Mouse (Mus musculus): Measurements from ENCODE around the gene Atg4b. TPM values are rescaled to one million over a fixed set of nuclear protein-coding genes. Genes with fewer than 3 reads are reported as not detected.
"Not testable (repeated sequence)": the region's sequence is repeated elsewhere in the genome, so short reads cannot be mapped to it uniquely, and the experiment has no call there.

Gene Atg4b
- total RNA-seq, 2 experiments from 2014 or later, result 19.9 to 36.5 TPM

DNA sequence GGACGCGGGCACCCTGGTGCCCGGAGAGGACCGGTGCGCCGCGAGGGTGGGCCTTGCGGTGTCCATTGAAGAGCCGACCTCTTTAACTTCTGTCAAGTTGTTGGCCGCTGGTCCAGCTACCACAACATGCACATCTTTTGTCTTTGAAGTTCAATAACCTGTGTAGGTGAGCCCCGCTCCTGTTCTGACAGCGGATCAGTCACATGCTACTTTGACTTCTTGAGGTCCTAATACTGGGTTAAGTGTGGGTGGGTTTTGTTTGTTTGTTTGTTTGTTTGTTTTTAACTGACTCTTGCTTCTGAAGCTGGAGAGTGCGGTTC lies 4.0 kb downstream of the Atg4b start:
- no peak for ATAC-seq (ENCODE audit: poor library complexity, severe bottlenecking)

DNA sequence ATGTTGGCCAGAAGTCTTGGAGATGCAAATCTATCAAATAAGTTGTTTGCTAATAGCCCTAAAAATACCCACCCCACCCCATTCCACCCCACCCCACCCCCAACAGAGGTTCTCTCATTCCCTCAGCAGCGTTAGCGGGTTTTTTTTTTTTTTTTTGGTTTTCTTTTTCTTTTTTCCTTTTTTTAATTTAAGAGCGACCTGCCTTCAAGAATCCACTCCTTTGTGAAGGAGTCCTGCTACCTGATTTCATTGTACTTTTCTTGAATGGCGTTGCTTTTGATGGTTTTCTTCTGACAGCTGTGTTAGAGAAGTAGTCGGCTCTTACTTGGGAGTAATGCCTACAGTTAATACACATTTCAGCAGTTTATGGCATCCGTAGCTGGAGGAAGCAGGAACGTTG lies 4.3 kb downstream of the Atg4b start:
- no peak for ATAC-seq (ENCODE audit: poor library complexity, severe bottlenecking)

DNA sequence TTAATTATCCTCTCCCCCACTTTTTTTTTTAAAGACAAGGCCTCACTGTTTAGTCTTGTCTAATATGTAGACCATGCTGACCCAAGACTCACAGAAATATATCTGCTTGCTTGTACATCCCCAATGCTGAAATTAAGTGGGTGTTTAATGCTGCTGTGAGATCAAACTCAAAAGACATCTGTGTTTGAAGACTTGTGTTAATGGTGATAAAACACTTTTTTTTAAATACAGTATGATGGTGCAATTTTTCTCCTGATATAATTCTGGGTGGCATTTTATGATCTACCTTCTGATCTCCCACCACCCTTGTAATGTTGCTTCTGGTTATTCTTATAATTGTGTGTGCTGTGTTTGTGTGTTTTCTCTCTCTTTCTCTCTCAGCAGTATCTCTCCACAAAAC lies 4.9 kb downstream of the Atg4b start:
- ATAC-seq (ENCODE audit: poor library complexity, severe bottlenecking), result no peak

DNA sequence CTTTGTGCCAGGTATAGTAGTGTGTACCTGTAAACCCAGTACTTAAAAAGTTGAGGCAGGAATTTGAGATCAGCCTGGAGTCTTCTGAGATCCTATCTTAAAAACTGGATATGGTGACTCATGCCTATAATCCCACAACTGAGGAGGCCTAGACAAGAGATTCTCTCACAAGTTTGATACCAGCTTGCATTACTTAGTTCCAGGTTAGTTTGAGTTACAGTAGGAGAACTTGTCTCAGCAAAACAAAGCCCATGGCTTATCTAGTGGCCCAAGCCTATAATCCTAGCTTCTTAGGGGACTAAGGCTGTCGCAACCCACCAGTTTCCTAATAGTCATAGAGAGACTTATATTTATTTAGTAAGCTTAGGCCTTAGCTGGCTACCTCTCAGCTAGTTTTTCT lies 8.8 kb downstream of the Atg4b start:
- ATAC-seq (ENCODE audit: poor library complexity, severe bottlenecking), result no peak

DNA sequence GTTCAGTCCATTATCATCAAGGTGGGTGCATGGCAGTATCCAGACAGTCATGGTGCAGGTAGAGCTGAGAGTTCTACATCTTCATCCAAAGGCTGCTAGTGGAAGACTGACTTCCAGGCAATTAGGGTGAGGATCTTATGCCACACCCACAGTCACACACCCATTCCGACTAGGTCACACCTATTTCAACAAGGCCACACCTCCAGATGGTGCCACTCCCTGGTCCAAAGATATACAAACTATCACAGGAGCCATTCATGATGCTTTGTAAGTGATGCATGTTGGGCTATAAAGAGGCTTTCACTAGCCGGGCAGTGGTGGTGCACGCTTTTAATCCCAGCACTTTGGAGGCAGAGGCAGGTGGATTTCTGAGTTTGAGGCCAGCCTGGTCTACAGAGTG lies 12.2 kb downstream of the Atg4b start:
- not testable (repeated sequence) for ATAC-seq (ENCODE audit: poor library complexity, severe bottlenecking)

DNA sequence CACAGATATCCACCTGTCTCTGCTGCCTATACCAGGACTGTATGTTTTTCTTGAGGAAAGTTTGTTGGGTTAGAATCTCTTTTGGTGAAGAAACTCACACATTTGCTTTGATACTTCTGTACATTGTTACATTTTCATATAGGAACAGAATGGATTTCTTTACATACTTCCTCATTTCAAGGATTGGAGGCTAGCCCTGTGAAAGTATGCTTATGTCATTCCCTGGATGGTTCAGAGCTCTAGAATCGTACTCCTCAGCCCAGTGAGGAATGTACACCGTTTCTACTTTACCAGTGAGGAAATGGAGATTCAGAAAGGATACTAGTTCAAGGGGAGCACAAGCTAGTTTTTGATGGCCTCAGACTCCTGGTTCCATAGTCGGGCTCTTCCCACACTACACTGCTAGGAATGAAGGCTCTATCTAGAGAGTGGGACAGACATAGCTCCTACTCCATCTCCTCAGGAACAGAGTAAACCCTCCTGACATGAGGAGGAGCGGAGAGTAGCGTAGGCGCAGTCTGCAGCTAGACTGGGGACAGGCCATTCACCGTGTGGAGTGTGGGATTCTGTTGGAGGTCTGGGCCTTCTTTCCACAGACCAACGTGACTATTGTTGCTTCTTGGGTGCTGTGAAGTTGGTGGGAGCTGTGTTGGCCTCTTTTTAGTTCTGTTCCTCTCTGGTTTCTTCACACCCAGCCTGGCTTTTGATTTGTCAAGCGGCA lies 13.7 kb downstream of the Atg4b start:
- ATAC-seq (ENCODE audit: poor library complexity, severe bottlenecking), result peak; percentile 70

DNA sequence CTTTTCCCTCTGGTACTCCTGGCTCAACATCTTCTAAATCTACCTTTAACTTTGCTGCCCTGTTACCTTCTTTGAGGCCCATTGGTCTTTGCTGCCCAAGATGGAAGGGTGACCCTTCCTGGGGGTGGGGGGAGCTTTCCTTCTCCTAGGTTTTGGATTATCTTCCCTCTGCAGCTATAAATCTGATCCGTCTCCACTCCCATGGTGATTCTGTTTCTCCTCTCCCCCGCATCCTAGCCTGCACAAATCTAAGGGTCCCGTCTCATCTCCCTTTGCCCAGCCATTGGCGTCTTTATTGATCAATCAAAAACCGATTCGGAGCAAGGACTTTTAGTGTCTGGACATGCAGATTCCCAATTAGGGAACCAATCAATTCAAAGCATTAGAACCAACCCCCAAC lies 16.3 kb downstream of the Atg4b start:
- no peak for ATAC-seq (ENCODE audit: poor library complexity, severe bottlenecking)

DNA sequence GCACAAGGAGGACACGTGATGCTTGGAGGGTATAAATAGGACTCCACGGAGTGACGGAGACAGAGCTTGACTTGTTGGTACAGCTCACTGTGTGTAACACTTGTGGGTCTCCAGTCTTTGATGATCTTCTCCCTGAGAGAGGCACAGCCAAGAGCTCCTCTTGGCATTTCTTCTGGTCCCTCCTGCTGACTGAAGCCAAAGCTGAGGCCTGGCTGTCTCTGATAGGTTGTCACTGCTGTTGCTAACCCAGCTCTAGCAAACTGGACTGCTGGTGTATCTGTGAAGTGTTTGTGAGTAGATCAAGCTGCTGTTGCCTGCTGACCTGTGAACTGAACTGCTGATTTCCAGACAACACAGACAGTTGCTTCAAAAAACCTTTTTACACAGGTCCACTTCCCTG lies 18.6 kb downstream of the Atg4b start:
- ATAC-seq (ENCODE audit: poor library complexity, severe bottlenecking), result no peak

DNA sequence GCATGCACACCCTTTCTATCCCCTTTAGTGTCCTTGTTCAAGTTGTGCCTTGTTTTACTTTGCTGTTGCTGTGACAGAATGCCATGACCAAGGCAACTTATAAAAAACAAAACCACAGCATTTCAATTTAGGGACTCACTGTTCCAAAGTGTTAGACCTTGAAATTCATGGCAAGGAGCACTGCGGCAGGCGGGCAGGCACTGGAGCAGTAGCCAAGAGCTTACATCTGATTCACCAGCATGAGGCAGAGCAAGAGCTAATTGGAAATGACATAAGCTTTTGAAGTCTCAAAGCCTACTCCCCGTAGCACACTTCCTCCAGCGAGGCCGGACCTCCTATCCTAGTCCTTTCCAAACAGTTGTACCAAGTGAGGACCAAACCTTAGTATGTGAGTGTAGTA lies 25.4 kb downstream of the Atg4b start:
- ATAC-seq (ENCODE audit: poor library complexity, severe bottlenecking), result no peak

DNA sequence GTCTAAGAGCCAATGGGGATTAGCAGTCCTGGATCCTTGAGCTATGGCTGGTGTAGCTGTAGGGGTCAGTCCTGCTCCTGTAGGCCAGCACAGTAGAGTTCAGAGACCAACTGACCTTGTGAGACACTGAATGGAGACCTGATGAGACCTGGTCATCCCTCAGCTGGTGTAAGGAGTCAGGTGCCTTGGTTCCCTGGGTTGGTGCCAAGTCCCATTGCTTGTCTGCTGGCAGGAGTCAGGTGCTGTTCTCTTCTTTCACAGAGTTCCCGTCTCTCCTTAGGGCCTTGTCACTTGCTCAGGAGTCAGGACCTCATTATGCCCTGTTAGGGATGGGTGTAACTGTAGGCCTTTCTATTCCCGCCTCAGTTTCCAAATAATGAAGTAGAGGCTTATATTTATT lies 35.6 kb downstream of the Atg4b start:
- ATAC-seq (ENCODE audit: poor library complexity, severe bottlenecking), result no peak

DNA sequence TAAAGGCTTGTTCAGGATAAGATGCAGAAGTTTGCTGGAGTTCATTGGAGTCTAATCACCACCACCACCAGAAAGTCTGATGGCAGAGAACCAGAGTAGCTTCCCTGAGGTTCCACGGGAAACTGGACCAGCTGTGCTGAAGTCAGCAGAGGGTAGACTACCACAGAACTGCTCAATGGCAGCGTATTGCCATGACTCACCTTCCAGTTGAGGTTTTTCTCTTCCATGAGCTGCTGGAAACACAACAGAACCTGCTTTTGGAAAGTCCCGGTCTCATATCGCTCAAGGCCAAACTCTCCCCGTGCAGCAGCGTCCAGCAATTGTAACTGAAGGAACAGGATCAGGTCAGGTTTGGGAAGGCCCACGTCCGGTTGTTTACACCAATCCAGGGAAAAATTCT lies 43.2 kb downstream of the Atg4b start:
- no peak for ATAC-seq (ENCODE audit: poor library complexity, severe bottlenecking)

DNA sequence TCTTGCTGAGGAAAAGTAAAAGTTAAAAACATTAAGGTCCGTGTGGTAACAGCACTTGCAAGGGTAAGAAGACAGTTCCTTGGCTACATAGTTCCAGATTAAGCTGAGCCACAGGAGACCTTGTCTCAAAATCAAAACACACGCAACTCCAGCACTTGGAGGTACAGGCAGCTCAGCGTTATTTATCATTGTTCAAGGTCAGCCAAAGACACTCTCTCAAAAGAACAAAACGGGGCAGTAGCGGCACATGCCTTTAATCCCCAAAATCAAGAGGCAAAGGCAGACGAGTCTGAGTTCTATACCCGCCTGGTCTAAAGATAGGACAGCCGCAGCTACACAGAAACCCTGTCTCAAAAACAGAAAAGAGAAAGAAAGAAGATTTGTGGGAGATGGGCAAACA lies 44.6 kb downstream of the Atg4b start:
- no peak for ATAC-seq (ENCODE audit: poor library complexity, severe bottlenecking)

DNA sequence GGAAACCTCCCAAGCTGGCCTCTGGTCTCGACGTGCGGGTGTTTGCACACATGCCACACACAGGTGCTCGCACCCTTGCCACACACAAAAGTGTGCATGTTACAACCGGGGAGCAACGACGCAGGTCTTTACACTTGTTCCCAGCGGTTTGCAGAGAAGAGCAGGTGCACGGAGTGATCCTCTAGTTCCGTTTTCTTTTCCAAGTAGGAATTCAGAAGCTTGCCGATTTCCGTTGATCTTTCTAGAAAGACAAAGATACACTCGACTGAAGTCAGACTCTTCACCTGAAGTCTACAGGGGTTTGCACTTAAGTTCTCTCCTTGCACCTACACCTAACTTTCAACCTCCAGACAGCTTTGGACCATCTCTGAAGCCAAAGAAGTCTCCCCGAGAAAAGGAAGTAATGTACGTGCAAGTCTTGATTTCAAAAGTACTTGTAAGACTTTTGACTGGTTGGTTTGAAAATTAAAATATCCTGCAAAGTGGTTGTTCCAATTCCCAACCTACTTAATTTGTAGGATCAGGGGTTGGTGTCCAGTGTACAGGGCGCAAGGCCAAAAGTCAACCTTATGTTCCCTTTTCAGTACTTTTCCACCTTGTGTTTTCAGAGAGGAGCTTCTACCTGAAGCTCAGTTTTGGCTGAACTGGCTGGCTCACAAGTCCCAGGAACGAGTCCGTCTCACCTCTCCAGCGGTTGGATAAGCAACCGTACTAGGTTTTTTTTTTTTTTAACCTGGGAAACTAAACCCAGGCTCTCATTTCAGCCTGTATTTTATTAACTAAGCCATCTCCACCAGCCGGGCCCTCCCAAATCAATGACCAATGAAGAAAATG lies 49.6 kb downstream of the Atg4b start:
- ATAC-seq (ENCODE audit: poor library complexity, severe bottlenecking), result no peak

DNA sequence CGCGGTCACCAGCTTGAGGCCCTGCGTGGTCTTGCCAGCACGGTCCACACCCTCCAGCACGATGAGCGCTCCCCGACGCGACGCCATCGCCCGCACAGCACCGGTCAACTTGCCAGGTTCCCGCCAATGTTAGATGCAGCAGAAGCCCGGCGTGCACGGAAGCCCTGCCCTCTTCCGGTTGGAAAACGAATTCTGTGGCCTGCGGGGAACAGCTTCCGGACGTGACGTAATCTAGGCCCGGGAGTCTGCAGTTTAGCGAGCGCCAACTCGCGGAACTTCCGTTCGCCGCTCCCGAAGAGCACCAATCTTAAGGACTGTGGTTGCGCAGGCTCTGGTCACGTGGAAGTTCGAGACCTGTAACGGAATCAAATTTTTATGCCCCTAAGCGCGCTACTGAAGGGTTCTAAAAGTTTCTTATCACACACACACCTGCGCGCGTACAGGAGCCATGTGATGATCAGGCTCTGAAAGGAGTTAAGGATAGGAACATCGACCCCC lies 50.5 kb downstream of the Atg4b start, which contains the start of gene Dtymk:
Dtymk (minus strand) TSS at position 194 of the 498 bp plus-strand sequence.
- ATAC-seq (ENCODE audit: poor library complexity, severe bottlenecking), result peak; percentile 68

DNA sequence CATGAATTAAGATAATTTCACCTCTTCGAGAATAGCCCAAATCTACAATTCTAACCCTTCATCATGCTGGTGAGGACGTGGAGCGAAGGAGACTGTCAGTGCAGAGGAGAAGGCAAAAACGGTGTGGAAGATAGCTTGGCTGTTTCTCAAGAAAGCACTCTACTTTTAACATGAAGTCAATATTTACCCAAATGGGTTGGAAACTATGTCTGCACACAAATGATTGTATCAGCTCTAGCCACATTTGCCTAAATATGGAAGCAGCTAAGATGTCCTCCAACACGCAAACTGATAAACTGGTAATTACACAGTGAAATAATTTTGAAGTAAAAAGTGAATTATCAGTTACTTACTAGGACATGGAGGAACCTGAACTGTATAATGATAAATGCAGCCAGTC lies 51.5 kb downstream of the Atg4b start:
- no peak for ATAC-seq (ENCODE audit: poor library complexity, severe bottlenecking)

DNA sequence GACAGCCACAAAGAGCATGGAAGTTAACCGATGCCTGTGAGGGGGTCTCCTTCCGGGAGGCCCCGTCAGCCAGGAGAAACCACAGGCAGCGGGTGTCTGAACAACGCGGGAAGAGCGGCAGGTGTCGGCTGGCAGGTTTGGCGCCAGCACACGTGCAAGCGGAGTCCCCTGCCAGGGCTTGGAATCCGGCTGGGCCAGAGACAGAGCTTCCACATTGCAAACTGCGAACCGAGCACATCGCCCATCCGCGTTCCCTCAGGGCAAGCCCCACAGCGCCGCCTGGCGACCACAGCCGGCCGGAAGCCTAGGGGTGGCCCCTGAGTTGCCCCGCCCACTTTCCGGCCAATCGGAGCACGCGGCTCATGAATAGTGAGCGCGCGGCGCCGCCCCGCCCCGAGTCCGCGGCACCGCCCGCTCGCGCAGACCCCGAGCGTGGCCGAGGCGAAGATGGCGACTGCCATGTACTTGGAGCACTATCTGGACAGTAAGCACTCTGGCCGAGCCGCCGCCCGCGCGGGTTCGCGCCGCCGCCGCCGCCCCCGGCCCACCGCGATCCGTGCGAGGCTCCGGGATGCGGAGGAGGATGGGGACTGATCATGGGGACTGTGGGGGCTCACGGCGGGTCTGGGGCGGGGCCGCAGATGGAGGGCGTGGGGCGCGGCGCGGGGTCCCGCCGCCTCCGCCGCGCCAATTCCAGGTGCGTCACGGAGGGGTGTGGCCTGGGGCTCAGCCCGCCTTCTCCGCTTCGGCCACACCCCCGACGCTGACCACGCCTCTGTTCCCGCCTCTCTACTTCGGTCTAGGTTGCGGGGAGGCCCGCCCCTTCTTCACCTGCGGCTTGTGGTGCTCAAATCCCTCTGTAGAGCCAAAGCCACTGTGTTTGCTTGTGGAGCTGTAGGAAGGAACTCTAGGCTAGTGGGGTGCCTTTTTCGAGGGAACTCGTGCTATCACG lies 52.5 kb downstream of the Atg4b start, which contains the start of gene Ing5:
Ing5 (plus strand) TSS at position 410 of the 952 bp plus-strand sequence.
- ATAC-seq (ENCODE audit: poor library complexity, severe bottlenecking), result peak; percentile 77

DNA sequence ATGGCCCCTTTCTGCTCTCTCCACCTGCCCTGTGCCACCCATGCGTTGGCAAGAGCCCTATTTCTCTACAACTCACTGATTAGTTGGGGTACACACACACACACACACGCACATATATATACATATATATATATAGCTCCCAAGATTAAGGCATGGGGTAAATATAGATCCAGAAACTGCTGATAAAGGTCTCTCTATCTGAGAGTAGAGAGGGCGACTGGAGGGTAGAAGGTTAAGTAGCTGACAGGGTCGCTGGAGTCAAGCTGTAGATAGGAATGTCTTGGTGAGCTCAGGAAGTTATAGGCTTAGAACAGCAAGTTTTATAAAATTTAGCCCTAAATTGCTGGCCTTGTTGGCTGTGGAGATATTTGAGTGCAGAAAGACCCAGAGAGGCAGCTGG lies 53.5 kb downstream of the Atg4b start:
- ATAC-seq (ENCODE audit: poor library complexity, severe bottlenecking), result no peak

DNA sequence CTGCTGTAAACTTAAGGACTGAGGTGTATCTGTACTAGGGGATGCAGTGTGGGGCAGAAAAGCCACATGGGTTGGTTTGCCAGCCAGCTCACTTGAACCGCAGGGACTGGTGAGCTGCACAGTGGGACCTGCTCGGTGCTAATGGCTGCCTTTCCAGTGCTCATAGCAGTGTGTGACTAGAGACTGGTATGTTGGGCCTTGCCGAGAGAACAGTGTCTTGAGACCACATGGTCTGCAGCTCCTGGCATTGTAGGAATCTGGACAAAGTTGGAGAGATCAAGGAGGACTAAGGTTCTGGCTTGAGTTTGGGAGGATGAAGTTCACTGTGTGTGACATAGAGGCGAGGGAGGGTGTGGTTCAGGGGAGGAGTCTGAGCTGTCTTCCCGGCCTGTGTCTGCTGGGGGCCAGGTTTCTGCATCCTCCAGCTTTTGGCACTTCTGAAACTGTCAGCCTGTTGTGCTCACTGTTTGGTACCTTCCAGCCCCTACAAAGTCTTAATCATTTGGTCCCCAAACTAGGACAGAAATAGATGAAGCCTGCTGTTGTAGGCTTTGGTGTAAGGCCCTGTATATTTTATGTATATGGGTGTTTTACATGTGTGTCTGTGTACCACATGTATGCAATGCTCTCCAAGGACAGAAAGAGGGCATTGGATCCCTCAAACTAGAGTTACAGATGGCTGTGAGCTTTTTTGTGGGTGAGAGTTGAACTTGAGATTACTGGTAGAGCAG lies 54.1 kb downstream of the Atg4b start:
- ATAC-seq (ENCODE audit: poor library complexity, severe bottlenecking), result no peak

DNA sequence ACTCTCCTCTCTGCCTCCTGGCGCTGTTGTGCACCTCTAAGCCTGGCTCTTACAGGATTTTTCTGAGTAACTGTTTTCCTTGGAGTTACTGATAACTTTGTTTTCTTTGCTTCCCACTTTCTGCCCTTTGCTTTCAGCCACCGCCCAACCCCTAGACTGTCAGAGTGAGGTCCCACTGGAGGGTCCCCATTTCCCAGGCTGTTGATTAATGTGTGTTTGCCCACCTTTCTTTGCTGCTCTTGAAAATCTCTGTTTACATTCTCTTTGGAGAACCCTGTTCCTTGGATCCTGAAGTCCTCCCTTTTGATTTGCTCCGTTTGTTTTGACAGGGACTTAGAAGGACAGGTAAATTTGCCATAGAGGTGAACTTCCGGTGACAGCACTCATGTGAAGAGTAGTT lies 57.6 kb downstream of the Atg4b start:
- ATAC-seq (ENCODE audit: poor library complexity, severe bottlenecking), result no peak

DNA sequence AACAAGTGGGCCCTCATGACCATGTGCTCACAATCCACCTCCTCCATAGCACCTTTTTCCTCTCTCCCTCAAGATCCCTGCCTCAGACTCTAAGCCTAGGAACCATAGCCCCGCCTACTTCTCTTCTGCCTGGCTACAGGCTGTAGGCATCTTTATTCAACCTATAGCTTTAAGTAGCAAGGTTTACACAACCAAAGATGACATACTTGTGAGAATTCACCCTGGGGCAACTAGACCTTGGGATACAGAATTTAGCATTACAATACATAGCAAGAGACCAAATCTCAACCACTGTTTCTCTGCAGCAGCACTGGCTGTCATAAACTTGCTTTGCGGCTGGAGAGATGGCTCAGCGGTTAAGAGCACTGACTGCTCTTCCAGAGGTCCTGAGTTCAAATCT lies 58.7 kb downstream of the Atg4b start:
- no peak for ATAC-seq (ENCODE audit: poor library complexity, severe bottlenecking)

Data from megakaryocyte, adult 5-6 weeks (primary cell).